Mouse (Mus musculus) thymus, adult 2 months (tissue): ENCODE data around the gene Cytl1.

Experiments used
- CTCF ChIP-seq: fragments of 200-500 bp; IDR thresholded peaks from 2 replicates; pipeline ENCODE4 v1.5.1; 2012; ENCODE audit warnings: mild to moderate bottlenecking, control low read depth, low read length, moderate library complexity, borderline replicate concordance; ENCODE audit not compliant: control insufficient read depth, poor library complexity, insufficient read depth; ENCODE audit errors: extremely low read depth
- POLR2A ChIP-seq: fragments of 200-500 bp; IDR thresholded peaks from 2 replicates; pipeline ENCODE4 v1.6.1; 2012; ENCODE audit warnings: mild to moderate bottlenecking, low read length, control low read depth, moderate library complexity; ENCODE audit not compliant: control insufficient read depth, poor library complexity, insufficient read depth; ENCODE audit errors: extremely low read depth

DNA sequence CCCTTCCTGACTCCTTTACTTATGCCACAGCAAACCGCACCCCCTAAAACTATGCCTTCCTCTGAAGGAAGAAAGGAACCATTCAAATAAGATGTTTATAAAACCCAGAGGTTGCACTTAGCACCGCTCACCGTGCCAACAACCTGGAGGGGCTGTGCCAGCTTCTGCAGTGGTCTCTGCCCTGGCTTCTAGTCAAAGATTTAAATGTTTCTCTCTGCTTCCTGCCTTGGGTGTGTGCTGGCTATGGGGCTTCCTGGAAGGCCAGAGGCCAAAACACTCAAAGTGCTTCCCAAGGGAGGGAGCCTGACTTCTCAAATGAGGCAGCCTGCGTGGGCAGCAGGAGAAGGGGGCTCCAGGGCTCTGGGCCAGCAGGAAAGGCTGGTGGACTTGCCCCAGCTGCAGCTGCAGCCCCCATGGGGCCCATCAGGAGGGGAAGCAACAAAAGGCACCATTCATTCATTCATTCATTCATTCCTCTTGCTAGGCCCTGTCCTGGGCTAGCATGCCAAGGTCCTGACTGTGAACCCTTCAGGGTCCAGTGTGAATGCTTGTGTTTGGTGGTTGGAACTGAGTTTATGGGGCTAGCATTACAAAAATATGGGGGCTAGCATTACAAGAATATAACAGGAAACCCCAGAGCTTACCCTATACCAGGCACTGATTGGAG is 10.0 kb upstream of the Cytl1 start:
- no peak for TF ChIP-seq POLR2A
- TF ChIP-seq CTCF, result no peak
